Mouse (Mus musculus) brown adipose tissue, adult 24 weeks (tissue): ENCODE measurements around the gene Sp1. TPM values are rescaled to one million over a fixed set of nuclear protein-coding genes. Genes with fewer than 3 reads are reported as not detected.

Source experiments
- H3K27ac ChIP-seq: fragments of 200-500 bp; replicated peaks from 2 replicates; pipeline ENCODE4 v1.5.1; 2012; ENCODE audit warnings: low read depth, mild to moderate bottlenecking, low read length
- H3K4me1 ChIP-seq: fragments of 200-500 bp; 2 replicates; pipeline ENCODE4 v1.6.1; 2012; ENCODE audit warnings: low read length, mixed read lengths; ENCODE audit not compliant: control insufficient read depth, insufficient read depth, insufficient read length
- H3K4me3 ChIP-seq: fragments of 200-500 bp; 2 replicates; pipeline ENCODE4 v1.5.1; 2012; ENCODE audit warnings: low read depth, mild to moderate bottlenecking, low read length, moderate library complexity; ENCODE audit not compliant: insufficient read depth
- polyA plus RNA-seq: library from polyadenylated mRNA; stranded (reverse); fragments of >200 nt; gene quantifications from 2 replicates; pipeline ENCODE4 v1.2.4, GENCODE M21; 2012; ENCODE audit not compliant: missing spikeins, insufficient read depth, insufficient read length

Gene Sp1
- polyA plus RNA-seq, 1 experiment: 16.1 TPM

- Histone ChIP-seq H3K4me3 (no peak within 1 kb of the TSS), H3K27ac (no peak within 1 kb of the TSS), H3K4me1 (no peaks in the 10 kb centered on the region)
Measured at GRCm38 (mm10) chr15:102445146-102445545, 39.2 kb downstream of the Sp1 start, which contains the start of gene Amhr2. Amhr2 (plus strand) TSS chr15:102445367.

GRCm38 (mm10) chr15:102446448-102446847 is 40.5 kb downstream of the Sp1 start:
- no peak overlapping the region for H3K4me3 ChIP-seq
- no peak overlapping the region for H3K27ac ChIP-seq
- peaks cover 3% of the 10 kb centered on the region for H3K4me1 ChIP-seq

- Histone ChIP-seq H3K4me1 (peaks cover 3% of the 10 kb centered on the region), H3K4me3 (no peak overlapping the region), H3K27ac (no peak overlapping the region)
Measured at GRCm38 (mm10) chr15:102449366-102449765, 43.4 kb downstream of the Sp1 start.

GRCm38 (mm10) chr15:102450928-102451327 is 45.0 kb downstream of the Sp1 start:
- no peak overlapping the region for H3K27ac ChIP-seq
- peak overlapping the region; percentile 34 for H3K4me3 ChIP-seq
- H3K4me1 ChIP-seq: peaks cover 3% of the 10 kb centered on the region

GRCm38 (mm10) chr15:102451666-102452430 is 45.9 kb downstream of the Sp1 start:
- H3K4me3 ChIP-seq: no peak overlapping the region
- H3K27ac ChIP-seq: no peak overlapping the region
- H3K4me1 ChIP-seq: peaks cover 3% of the 10 kb centered on the region

DNA sequence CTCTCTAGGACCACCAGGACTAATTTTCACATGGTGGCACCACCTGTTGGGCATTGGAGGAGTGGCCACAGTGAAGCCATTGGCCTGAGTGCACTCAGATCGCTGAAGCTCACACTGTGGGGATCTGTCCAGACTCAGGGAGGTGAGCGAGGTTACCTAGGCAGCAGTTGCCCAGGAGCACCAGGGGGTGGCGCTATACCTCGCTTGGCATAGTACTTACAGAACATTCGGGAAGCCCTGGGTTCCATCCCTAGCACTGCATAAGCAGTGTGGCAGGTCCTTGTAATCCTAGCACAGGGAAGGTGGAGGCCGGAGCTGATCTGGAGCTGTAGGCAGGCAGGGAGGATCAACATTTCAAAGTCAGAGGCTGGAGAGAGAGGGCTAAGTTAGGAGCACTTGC is 50.0 kb downstream of the Sp1 start:
- Histone ChIP-seq H3K4me3 (no peak overlapping the region), H3K4me1 (peaks cover 10% of the 10 kb centered on the region), H3K27ac (no peak overlapping the region)

DNA sequence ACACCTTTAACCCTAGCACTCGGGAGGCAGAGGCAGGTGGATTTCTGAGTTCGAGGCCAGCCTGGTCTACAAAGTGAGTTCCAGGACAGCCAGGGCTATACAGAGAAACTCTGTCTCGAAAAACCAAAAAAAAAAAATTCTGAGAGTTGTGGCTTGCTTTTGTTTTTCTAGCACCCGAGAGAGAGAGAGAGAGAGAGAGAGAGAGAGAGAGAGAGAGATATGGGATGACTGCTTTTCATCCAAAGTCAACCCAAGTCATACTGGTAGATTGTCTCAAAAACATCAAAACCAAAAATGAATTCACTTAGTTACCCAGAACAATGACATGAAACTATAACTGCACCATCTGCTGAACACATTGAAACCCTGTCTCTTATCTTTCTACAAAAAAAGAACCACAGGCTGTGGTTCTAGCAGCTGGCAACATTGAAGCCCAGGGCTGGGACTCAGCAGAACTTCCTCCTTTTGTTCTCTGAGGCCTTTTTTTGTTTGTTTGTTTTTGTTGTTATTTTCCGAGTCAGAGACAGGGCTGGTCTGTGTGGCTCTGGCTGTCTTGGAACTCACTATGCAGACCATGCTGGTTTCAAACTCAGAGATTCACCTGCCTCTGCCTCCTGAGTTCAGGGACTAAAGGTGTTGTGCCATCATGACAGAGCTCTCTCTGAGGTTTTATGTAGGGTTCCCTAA is 52.2 kb downstream of the Sp1 start:
- peak overlapping the region; percentile 76 for H3K27ac ChIP-seq
- peak overlapping the region; percentile 57; the same call in 1 of the 2 replicates for H3K4me3 ChIP-seq
- H3K4me1 ChIP-seq: peaks cover 9% of the 10 kb centered on the region

DNA sequence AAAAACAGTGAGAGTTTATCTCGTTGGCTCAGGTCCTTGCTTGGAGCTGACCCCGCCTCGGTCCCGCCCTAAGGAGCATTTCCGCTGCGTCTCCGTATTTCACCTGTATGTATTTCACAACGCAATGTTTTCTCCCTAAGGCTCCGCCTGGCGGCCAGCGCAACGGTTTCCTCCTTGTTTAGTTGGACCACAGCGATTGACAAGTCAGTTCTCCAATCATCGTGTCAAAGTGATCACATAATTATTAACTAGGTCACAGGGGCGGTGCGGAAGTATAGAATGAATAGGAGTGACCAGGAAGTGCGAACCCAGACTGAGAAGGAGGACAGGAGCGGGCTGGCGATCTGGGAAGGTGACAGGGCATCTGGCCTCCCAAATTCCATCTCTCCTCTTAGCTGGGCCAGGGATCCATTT is 53.0 kb downstream of the Sp1 start, which contains the start of gene Prr13:
Gene Prr13, plus strand, starts transcription at position 125 of the 414 bp plus-strand sequence.
- peak within 1 kb of the TSS; percentile 57 for H3K4me3 ChIP-seq
- H3K27ac ChIP-seq: peak within 1 kb of the TSS; percentile 76
- peaks cover 9% of the 10 kb centered on the region for H3K4me1 ChIP-seq

- Histone ChIP-seq H3K4me3 (peak overlapping the region; percentile 57), H3K4me1 (peaks cover 9% of the 10 kb centered on the region), H3K27ac (peak overlapping the region; percentile 70)
Measured at GRCm38 (mm10) chr15:102459381-102459780, 53.4 kb downstream of the Sp1 start.

GRCm38 (mm10) chr15:102459847-102460246 is 53.9 kb downstream of the Sp1 start:
- peak overlapping the region; percentile 70 for H3K27ac ChIP-seq
- peak overlapping the region; percentile 57 for H3K4me3 ChIP-seq
- peaks cover 9% of the 10 kb centered on the region for H3K4me1 ChIP-seq

GRCm38 (mm10) chr15:102460409-102460808 is 54.5 kb downstream of the Sp1 start:
- Histone ChIP-seq H3K4me1 (peaks cover 9% of the 10 kb centered on the region), H3K4me3 (peak overlapping the region; percentile 57), H3K27ac (peak overlapping the region; percentile 70)

- peaks cover 9% of the 10 kb centered on the region for H3K4me1 ChIP-seq
- peak overlapping the region; percentile 70 for H3K27ac ChIP-seq
- H3K4me3 ChIP-seq: peak overlapping the region; percentile 57
Measured at GRCm38 (mm10) chr15:102460971-102461370, 55.0 kb downstream of the Sp1 start.

DNA sequence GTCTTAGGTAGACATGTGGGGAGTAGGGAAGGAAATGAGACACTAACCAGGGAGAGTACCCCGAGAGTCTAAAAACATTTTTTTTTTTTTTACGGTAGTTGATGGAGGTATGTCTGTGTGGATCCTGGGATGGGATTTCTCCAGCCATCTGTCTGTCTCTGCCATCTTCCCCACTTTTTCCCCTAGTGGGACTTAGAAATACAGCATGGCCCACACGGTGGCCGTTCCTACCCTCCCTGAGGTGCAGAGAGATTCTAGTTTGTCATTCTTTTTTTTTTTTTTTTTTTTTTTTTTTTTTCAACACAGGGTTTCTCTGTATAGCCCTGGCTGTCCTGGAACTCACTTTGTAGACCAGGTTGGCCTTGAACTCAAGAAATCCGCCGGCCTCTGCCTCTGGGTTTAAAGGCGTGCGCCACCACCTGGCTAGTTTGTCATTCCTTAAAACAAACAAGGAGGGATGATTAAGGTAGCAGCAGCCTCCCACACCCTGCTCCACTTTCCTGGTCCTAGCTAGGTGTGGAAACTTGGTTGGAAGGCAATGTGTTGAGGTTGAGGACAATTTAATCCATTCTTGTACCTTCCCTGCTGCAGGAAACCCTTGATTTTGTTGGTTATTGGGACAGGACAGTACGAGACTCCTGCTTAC is 55.6 kb downstream of the Sp1 start:
- peaks cover 9% of the 10 kb centered on the region for H3K4me1 ChIP-seq
- peak overlapping the region; percentile 57; the same call in 1 of the 2 replicates for H3K4me3 ChIP-seq
- peak overlapping the region; percentile 70 for H3K27ac ChIP-seq

DNA sequence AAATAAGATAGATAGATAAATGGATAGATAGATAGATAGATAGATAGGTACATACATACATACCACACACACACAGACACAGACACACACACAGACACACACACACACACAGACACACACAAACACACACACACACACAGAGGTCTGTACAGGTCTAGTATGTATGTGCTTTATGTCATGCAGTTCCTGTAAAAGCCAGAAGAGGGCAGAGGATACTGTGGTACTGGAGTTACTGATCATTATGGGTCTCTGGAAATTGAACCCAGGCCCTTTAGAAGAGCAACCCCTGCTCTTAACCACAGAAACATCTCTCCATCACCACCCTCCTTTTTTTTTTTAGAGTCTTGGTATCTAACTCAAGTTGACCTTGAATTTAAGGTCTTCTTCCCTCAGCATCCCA is 57.7 kb downstream of the Sp1 start:
- Histone ChIP-seq H3K4me3 (no peak overlapping the region), H3K4me1 (peaks cover 9% of the 10 kb centered on the region), H3K27ac (no peak overlapping the region)

DNA sequence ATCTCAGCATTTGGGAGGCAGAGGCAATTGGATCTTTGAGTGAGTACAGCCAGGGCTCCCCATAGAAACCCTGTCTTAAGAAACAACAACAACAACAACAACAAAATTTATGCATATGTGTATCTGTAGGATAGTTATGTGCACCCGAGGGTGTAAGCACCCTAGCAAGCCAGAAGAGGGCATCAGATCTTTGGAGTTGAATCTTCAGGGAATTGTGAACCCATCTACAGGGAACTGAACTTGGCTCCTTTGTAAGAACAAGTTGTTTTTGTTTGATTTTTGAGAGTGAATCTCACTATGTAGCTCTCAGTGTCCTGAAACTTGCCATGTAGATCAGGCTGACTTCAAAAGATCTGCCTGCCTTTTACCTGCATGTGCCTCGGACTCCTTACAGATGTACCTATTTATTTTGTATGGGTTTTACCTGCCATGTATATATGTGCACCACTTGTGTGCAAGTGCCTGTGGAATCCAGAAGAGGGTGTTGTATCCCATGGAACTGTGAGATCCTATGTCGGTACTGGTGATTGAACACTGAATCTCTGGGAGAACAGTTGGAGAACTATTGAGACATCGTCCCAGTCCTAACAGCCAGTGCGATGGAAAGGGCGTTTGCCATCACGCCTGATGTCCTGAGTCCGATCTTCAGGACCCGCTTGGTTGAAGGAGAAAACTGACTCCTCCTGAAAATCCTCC is 62.9 kb downstream of the Sp1 start:
- no peak overlapping the region for H3K27ac ChIP-seq
- no peak overlapping the region for H3K4me3 ChIP-seq
- no peaks in the 10 kb centered on the region for H3K4me1 ChIP-seq
